Mouse (Mus musculus) urinary bladder, postnatal 10 days (tissue): ENCODE measurements around the gene Mef2b.

ENCODE experiments used
- DNase-seq: peaks from one replicate; pipeline ENCODE4 v3.0.0; 2022; ENCODE audit warnings: low spot score

Mef2b gene

GRCm38 (mm10) chr8:70139026-70139857, at the start of gene Mef2b, which contains the start of the genes Rfxank and Borcs8:
TSS of gene Mef2b (plus strand) at chr8:70139711.
TSS of gene Rfxank (minus strand) at chr8:70139154.
TSS of gene Borcs8 (plus strand) at chr8:70139499.
- peak; percentile 95 for DNase-seq

GRCm38 (mm10) chr8:70092786-70093185, 46.7 kb upstream of the Mef2b start:
- no peak for DNase-seq

GRCm38 (mm10) chr8:70099276-70099675, 40.2 kb upstream of the Mef2b start:
- no peak for DNase-seq

- DNase-seq, result no peak
Measured at GRCm38 (mm10) chr8:70100241-70100640, 39.3 kb upstream of the Mef2b start.

GRCm38 (mm10) chr8:70104506-70104905, 35.0 kb upstream of the Mef2b start:
- DNase-seq, result no peak

GRCm38 (mm10) chr8:70104922-70105321, 34.6 kb upstream of the Mef2b start:
- no peak for DNase-seq

- DNase-seq, result no peak
Measured at GRCm38 (mm10) chr8:70110451-70110850, 29.1 kb upstream of the Mef2b start.

GRCm38 (mm10) chr8:70111192-70111795, 28.2 kb upstream of the Mef2b start:
- DNase-seq, result no peak

- no peak for DNase-seq
Measured at GRCm38 (mm10) chr8:70112401-70113016, 27.0 kb upstream of the Mef2b start.

GRCm38 (mm10) chr8:70114488-70114887, 25.0 kb upstream of the Mef2b start:
- DNase-seq, result no peak

GRCm38 (mm10) chr8:70114892-70115291, 24.6 kb upstream of the Mef2b start:
- no peak for DNase-seq

- no peak for DNase-seq
Measured at GRCm38 (mm10) chr8:70117611-70118010, 21.9 kb upstream of the Mef2b start.

- no peak for DNase-seq
Measured at GRCm38 (mm10) chr8:70118726-70119700, 20.5 kb upstream of the Mef2b start.

- DNase-seq, result no peak
Measured at GRCm38 (mm10) chr8:70120667-70121066, 18.8 kb upstream of the Mef2b start, which contains the start of gene Ncan. TSS of gene Ncan (minus strand) at chr8:70120873.

- no peak for DNase-seq
Measured at GRCm38 (mm10) chr8:70122863-70123262, 16.6 kb upstream of the Mef2b start.

GRCm38 (mm10) chr8:70124992-70125391, 14.5 kb upstream of the Mef2b start:
- DNase-seq, result no peak

- DNase-seq, result no peak
Measured at GRCm38 (mm10) chr8:70128435-70128834, 11.1 kb upstream of the Mef2b start.

- no peak for DNase-seq
Measured at GRCm38 (mm10) chr8:70129309-70129952, 10.1 kb upstream of the Mef2b start.

- DNase-seq, result no peak
Measured at GRCm38 (mm10) chr8:70130066-70130465, 9.4 kb upstream of the Mef2b start.

- DNase-seq, result no peak
Measured at GRCm38 (mm10) chr8:70131166-70131883, 8.2 kb upstream of the Mef2b start, which contains the start of gene Nr2c2ap. TSS of gene Nr2c2ap (plus strand) at chr8:70131333.
